Mouse (Mus musculus): ENCODE measurements at regions not wholly inside any gene's neighbourhood (a gene's known extent, or its start where the extent isn't known, plus 50 kb on each side); places are given as distances from the start of the nearest gene placed in this dataset.

DNA sequence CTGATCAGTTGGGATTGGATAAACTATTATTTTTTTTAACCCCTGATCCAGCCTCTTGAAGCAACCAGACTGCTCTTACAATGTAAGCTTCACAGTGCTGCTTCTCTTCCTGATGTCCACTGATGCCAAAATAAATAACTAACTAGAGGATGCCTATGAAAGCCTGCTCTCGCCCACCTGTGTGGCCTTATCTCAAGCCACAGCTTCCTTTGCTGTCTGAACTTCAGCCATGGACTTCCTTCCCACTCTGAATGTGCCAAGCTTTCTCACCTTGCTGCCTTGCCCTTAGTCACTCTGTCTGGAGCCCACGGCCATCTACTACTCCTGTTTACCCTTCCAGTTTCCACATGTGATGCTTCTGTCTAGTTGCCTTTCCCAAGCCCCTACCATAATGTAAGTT is 559.6 kb downstream of the Dhx35 start:
- no peak for DNase-seq (ENCODE audit: low spot score)

DNA sequence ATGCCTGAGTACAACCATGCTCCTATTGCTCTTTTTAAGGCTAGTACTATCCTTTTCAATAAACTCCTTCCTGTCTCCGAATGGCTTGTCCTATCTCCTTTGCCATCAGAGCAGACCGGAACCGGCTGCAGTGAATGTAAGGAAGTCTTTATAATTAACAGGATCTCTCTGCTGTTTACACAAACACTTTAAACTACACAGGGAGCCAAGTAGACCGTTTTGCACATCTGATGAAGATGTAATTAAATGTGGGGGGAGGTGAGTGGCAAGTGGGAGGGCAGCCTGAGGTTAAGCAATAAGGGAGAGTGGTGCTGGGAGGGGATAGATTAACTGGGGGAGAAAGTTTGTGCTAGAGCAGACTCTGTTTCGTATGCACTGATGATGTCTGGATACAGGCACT is 561.9 kb downstream of the Dhx35 start:
- peak; percentile 2 for DNase-seq (ENCODE audit: low spot score)

GRCm38 (mm10) chr2:159361371-159361770 is 566.8 kb downstream of the Dhx35 start:
- DNase-seq (ENCODE audit: low spot score), result no peak

- no peak for DNase-seq (ENCODE audit: low spot score)
Measured at GRCm38 (mm10) chr2:159392865-159393264, 598.3 kb downstream of the Dhx35 start.

DNA sequence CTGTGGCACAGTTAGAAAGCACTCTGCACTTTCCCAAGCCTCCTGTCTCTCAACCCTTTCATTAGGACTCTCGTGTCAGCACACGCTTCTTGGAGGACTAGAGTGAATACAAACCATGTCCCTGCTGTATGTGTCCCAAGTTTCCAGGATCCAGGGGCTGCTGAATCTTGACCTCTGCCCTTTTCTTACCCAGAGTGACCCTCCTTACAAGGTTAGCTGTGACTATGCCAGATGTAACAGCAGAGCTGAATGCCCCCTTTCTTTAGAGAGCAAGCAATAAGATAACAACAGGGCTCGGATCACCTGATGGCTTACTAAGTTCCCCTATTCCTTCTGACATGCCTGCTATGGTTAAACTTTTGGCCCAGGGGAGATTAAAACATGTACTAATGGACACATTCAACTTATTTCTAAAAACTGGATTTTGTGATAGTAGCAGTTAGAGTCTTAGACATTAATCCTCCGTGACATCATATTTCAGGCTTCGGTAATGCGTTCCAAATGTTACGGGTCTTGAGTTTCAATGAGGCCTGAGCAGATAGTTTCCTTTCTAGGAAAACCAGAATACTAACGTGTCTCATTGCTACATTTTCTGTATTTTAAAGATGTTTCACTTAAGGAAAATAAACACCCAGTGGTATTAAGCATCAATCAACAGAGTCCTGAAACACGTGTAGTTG is 607.0 kb downstream of the Dhx35 start:
- peak; percentile 71 for DNase-seq (ENCODE audit: low spot score)

DNA sequence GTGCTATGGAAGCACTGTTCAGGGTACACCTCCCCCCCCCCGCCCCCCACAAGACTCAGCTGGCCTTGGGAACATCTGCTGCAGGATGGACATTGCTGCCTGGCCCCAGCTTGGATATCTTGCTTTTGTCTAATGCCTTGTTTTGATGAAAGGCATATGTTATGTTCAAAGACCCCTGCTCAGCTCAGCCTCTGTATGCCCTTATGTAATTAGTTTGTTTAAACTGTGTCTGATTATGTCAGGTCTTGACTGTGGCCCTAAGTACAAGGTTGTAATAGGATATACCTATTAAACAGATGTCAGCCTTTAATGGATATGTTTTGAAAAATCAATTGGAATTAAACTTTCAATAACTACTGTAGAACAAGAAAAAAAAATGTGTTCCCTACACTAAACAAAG is 610.3 kb downstream of the Dhx35 start:
- DNase-seq (ENCODE audit: low spot score), result peak; percentile 28

DNA sequence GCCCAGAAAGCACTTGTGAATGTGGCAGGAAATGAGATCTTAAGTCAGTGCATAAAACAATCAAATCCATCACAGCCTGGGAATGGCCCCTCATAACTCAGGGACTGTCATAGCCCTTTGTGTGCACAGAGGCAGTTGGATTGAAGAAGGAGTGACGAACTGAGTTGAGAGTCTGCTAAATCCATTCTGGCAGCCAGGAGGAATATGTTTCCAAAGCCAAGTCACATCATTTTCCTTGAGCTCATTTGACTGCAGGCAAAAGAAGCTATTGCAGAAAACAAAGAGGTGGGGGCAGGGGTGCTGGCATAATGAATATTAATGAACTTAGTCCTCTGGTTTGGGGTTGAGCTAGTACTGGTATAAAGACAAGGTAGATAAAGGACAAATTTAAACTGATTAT is 620.0 kb downstream of the Dhx35 start:
- DNase-seq (ENCODE audit: low spot score), result peak; percentile 57

- DNase-seq (ENCODE audit: low spot score), result no peak
Measured at GRCm38 (mm10) chr2:159418371-159418940, 623.8 kb downstream of the Dhx35 start.

DNA sequence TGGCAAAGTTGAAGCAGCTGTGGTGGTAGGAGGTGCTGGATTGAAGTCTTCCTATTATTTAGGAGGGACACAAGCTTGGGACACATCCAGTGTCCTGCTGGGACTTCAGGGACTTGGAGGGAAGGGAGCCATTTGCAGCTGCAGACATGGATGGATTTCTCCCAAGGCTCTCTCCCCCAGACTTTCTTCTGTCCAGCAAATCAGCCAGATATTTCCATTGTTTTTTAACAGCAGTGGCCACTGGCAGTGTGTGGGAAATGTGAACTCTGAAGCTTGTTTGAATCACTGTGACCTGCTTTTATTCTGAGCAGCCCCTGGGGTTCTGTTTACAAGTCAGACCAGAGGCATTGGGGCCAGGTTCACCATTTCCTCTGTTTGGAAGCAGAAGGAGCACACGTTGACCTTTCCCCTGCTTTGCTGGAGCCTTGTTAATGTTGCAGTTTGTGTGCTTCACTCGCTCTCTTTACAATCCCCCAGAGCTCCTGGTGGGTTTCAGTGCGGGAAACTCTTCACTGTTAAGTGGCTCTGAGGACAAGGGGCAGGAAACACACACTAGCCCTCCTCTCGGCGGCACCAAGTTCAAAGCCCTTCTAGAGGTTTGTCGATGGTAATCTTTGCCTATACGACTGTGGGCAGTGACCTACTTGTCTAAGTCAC is 627.8 kb downstream of the Dhx35 start:
- peak; percentile 47 for DNase-seq (ENCODE audit: low spot score)

- peak; percentile 21 for DNase-seq (ENCODE audit: low spot score)
Measured at GRCm38 (mm10) chr2:159428201-159428600, 633.6 kb downstream of the Dhx35 start.

DNA sequence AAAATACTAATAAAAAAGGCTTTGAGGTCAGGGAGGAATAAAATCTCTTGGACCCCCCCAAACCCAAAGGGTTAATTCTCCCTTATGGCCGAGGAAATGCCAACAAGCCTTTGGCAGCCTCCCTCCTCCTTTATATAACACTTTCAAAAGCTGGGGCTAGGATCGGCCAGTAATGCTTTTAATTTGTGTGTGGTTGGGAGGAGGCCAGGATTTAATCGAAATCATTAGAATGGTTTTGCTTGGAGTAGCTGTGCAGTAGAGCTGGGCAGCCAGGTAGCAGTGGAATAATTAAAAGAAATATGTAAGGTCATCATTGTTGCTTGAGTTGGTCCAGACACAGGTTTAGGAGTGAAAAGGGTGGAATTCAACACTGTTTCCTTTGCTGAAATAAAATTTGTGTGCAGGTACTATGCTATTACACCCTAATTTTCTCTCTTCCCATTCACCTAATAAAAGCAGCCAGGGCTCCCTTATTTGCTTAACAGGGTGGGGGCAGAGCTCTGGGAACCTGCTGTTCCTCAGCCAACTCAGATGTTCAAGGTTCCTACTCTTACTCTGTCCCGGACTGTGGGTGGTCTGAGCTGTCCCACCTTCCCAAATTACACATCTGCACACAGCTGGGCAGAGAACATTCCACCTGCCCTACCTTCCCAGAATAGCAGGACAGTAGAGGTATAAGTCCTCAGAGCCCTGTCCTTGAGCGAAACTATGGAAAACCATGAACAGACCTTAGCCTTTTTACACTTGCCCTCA is 636.1 kb downstream of the Dhx35 start:
- no peak for DNase-seq (ENCODE audit: low spot score)

GRCm38 (mm10) chr2:159438961-159439360 is 644.4 kb downstream of the Dhx35 start:
- no peak for DNase-seq (ENCODE audit: low spot score)

- peak; percentile 86 for DNase-seq (ENCODE audit: low spot score)
Measured at GRCm38 (mm10) chr2:159443581-159443980, 649.0 kb downstream of the Dhx35 start.

- DNase-seq (ENCODE audit: low spot score), result no peak
Measured at GRCm38 (mm10) chr2:159446434-159446833, 651.8 kb downstream of the Dhx35 start.

GRCm38 (mm10) chr2:159446886-159447285 is 652.3 kb downstream of the Dhx35 start:
- no peak for DNase-seq (ENCODE audit: low spot score)

DNA sequence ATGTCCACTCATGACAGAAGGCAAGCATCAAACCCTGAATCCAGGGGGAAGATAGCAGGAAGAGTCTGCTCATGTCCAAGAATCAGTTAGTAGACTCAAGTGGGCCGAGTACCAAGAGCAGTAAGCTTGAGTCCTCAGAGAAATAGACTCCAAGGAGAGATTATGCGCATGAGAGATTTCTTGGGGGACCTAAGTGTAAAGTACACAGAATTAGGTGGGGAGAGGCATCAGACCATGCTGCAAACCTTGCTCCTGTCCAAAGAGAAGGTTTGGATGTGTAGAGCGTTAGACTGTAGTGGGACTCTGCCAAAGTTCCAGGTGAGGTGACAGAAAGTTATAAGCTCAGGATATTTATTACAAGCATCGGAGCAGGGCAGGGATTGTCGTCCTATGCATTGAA is 654.4 kb downstream of the Dhx35 start:
- no peak for DNase-seq (ENCODE audit: low spot score)

DNA sequence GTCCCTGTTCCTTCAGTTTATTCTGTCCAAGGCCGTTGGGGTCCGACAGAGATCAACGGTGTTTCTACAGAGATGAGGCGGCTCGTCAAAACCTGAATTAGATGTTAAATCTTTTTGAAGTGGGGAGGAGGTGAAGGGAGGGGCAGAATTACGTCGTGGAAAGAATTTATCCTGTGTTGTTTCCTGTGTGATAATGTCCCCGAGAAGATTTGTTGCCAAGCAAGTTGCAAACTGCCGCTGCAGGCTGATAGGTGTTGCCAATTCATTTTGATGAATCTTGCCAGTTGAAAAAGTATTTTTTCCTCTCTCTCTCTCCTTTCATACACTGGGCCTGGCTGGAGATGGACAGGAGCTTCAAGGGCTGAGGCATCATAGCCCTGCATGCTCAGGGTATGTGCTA is 656.8 kb downstream of the Dhx35 start:
- no peak for DNase-seq (ENCODE audit: low spot score)

- DNase-seq (ENCODE audit: low spot score), result no peak
Measured at GRCm38 (mm10) chr2:159481399-159482080, 686.9 kb downstream of the Dhx35 start.

- no peak for DNase-seq (ENCODE audit: low spot score)
Measured at GRCm38 (mm10) chr2:159491090-159491489, 696.5 kb downstream of the Dhx35 start.

DNA sequence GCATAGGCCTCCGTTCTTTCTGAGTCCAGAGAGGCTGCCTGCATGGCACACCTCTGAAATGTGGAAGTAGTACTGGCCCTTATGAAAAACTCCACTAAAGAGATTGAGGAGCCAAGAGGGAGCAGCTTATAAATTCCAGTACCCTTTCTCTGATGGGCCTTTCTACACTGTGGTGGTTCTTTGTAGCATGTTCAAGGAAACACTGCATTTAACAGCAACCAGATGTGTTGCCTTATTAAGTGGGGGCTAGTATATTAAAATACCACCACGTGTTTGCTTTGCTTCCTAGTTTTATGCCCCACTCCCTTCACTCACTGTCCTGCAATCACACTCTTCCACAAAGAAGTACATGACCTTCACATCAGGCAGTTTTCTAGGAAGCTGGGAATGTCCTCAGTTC is 704.1 kb downstream of the Dhx35 start:
- peak; percentile 26 for DNase-seq (ENCODE audit: low spot score)

DNA sequence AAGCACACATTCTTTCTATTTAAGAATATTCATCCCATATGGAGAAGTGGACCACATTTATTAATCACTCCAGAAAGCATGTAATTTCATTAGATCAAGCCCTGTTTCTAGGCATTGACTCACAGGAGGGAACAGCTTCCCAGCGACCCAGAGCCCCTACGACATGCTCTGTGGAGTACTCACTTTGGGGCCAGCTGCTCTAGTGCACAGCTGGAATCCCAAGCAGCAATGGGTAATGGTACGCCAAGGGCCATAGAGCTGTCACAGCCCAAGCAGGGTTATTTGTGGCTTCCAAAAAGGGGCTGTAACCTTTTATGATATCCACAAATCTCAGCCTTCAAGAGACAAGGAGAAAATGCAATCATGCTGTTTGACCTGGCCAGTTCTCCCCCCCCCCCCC is 706.4 kb downstream of the Dhx35 start:
- peak; percentile 50 for DNase-seq (ENCODE audit: low spot score)

- no peak for DNase-seq (ENCODE audit: low spot score)
Measured at GRCm38 (mm10) chr2:159519066-159519465, 724.5 kb downstream of the Dhx35 start.

Data from embryo, embryonic 10.5 days (tissue).